In genomic region chr12:71972619-71973266, GRCm38 (mm10) we compare ENCODE assay signal across 10 mouse cellular contexts.
DNase-seq lines count a peak whose midpoint lies in the region; ATAC-seq lines count a peak whose summit lies in the region.
"Had no signal": no experiment of that assay in that cellular context is flagged by ENCODE, and none has a peak within 500 bp of the region (broad histone marks: within the 10 kb centered on the region; RNA-seq: fewer than 3 reads in every experiment).

No protein-coding gene starts in this region.

- H3K4me3 ChIP-seq in lung, embryonic 15.5 days: no peak overlapping the region
- H3K4me3 ChIP-seq in heart, embryonic 13.5 days: no peak overlapping the region
- H3K4me3 ChIP-seq: embryonic facial prominence, embryonic 15.5 days had no signal

- no peaks in the 10 kb centered on the region for H3K9me3 ChIP-seq in lung, embryonic 15.5 days
- no peaks in the 10 kb centered on the region for H3K9me3 ChIP-seq in heart, embryonic 13.5 days
- H3K9me3 ChIP-seq: embryonic facial prominence, embryonic 15.5 days had no signal

- H3K27me3 ChIP-seq in lung, embryonic 15.5 days: no peaks in the 10 kb centered on the region
- no peaks in the 10 kb centered on the region for H3K27me3 ChIP-seq in heart, embryonic 13.5 days (replicated peaks)
- H3K27me3 ChIP-seq: embryonic facial prominence, embryonic 15.5 days had no signal

- peak overlapping the region; percentile 55 for H3K27ac ChIP-seq in lung, embryonic 15.5 days
- H3K27ac ChIP-seq in heart, embryonic 13.5 days (replicated peaks): peak overlapping the region; percentile 66
- H3K27ac ChIP-seq: embryonic facial prominence, embryonic 15.5 days had no signal

- peaks cover 17% of the 10 kb centered on the region for H3K36me3 ChIP-seq in lung, embryonic 15.5 days
- peaks cover 83% of the 10 kb centered on the region for H3K36me3 ChIP-seq in heart, embryonic 13.5 days

- intact Hi-C loops in left cerebral cortex, postnatal 4 days (cut with DNase I): no loop called here

- H3K4me2 ChIP-seq in lung, embryonic 15.5 days: no peak overlapping the region
- H3K4me2 ChIP-seq in heart, embryonic 13.5 days: no peak overlapping the region
- H3K4me2 ChIP-seq: embryonic facial prominence, embryonic 15.5 days had no signal

- 35% methylated on average over 12 of the region's 12 CpGs for WGBS in lung, embryonic 15.5 days
- 54% methylated on average over 12 of the region's 12 CpGs for WGBS in heart, embryonic 13.5 days

- no peak overlapping the region for H3K9ac ChIP-seq in lung, embryonic 15.5 days
- peak overlapping the region; percentile 38 for H3K9ac ChIP-seq in heart, embryonic 13.5 days
- H3K9ac ChIP-seq: embryonic facial prominence, embryonic 15.5 days had no signal

- DNase-seq in gastrocnemius, adult 18-20 months (ENCODE audit: low spot score): peak; percentile 22
- DNase-seq in gastrocnemius, postnatal 10 days: no peak
- DNase-seq in lung, postnatal 36 days: no peak
- DNase-seq in kidney, postnatal 36 days: peak; percentile 43 to 51
- no peak for DNase-seq in left cerebral cortex, postnatal 4 days
- no peak for DNase-seq in left cerebral cortex, adult 18-20 months (ENCODE audit: low spot score in 2 of 2)

- peak; percentile 36; the same call in 1 of the 2 replicates for ATAC-seq in lung, embryonic 15.5 days (ENCODE audit: borderline replicate concordance, extremely low read depth, low FRiP score, low TSS enrichment)
- ATAC-seq in heart, embryonic 13.5 days (ENCODE audit: extremely low read depth, insufficient number of reproducible peaks, low FRiP score, low TSS enrichment): no peak
- ATAC-seq: hindbrain, embryonic 16.5 days had no signal

- H3K4me1 ChIP-seq in lung, embryonic 15.5 days: peaks cover 73% of the 10 kb centered on the region
- peaks cover 95% of the 10 kb centered on the region for H3K4me1 ChIP-seq in heart, embryonic 13.5 days

Comparison
In these comparisons a context has a peak if more than half of its experiments do, and no peak if none do; other contexts are left out.
1. DNase-seq: peak in gastrocnemius, adult 18-20 months (single experiment) and kidney, postnatal 36 days (2 of 2); none in gastrocnemius, postnatal 10 days (single experiment), lung, postnatal 36 days (single experiment), left cerebral cortex, postnatal 4 days (single experiment) and left cerebral cortex, adult 18-20 months (0 of 2).